Mouse (Mus musculus) ES-E14 (cell line): ENCODE results near the gene Mrpl33. TPM values are rescaled to one million over a fixed set of nuclear protein-coding genes. Genes with fewer than 3 reads are reported as not detected.

ENCODE experiments used
- DNase-seq: peaks from one replicate; pipeline ENCODE4 v3.0.0-alpha.2; 2013; ENCODE audit warnings: low read depth, low spot score
- H3K27ac ChIP-seq: 2 replicates; pipeline ENCODE4 v1.5.1; 2012; ENCODE audit warnings: low read depth, mild to moderate bottlenecking, low read length, moderate library complexity, mixed read lengths; ENCODE audit not compliant: poor library complexity, insufficient read depth, severe bottlenecking
- H3K36me3 ChIP-seq: 2 replicates; pipeline ENCODE4 v1.6.1; 2012; ENCODE audit warnings: mild to moderate bottlenecking, low read length, moderate library complexity, mixed read lengths; ENCODE audit not compliant: control insufficient read depth, poor library complexity, insufficient read depth, severe bottlenecking
- H3K4me1 ChIP-seq, 2 experiments: fragments of 150-350 bp in 1 of 2; sonication (generic) in 1 of 2; 2 replicates each; pipeline ENCODE4 v1.6.1; 2012; ENCODE audit warnings: low read length in 2 of 2, mild to moderate bottlenecking in 1 of 2, mixed read lengths in 1 of 2; ENCODE audit not compliant: control insufficient read depth in 2 of 2, insufficient read depth in 2 of 2, poor library complexity in 1 of 2
- H3K4me3 ChIP-seq, 2 experiments: fragments of 150-350 bp in 1 of 2; sonication (generic) in 1 of 2; 2 replicates each; pipeline ENCODE4 v1.5.1; 2012; ENCODE audit warnings: low read length in 2 of 2, low read depth in 1 of 2, mild to moderate bottlenecking in 1 of 2, mixed read lengths in 1 of 2; ENCODE audit not compliant: insufficient read depth in 1 of 2, poor library complexity in 1 of 2, severe bottlenecking in 1 of 2
- H3K9ac ChIP-seq: 2 replicates; pipeline ENCODE4 v1.6.1; 2012; ENCODE audit warnings: low read depth, mild to moderate bottlenecking, low read length, mixed read lengths; ENCODE audit not compliant: poor library complexity, insufficient read depth, severe bottlenecking
- H3K9me3 ChIP-seq: fragments of 150-350 bp; sonication (generic); 2 replicates; pipeline ENCODE4 v1.6.1; 2012; ENCODE audit warnings: low read depth, mild to moderate bottlenecking, low read length; ENCODE audit not compliant: control insufficient read depth, insufficient read depth
- CHD2 ChIP-seq: IDR thresholded peaks from 2 replicates; pipeline ENCODE4 v1.6.1; 2014; ENCODE audit warnings: mild to moderate bottlenecking, low read depth, low read length, inconsistent platforms
- HCFC1 ChIP-seq: IDR thresholded peaks from 2 replicates; pipeline ENCODE4 v1.6.1; 2012; ENCODE audit warnings: low read length, inconsistent platforms, borderline replicate concordance; ENCODE audit not compliant: insufficient read depth
- MAFK ChIP-seq: IDR thresholded peaks from 2 replicates; pipeline ENCODE4 v1.6.1; 2014; ENCODE audit warnings: mild to moderate bottlenecking, low read depth, low read length, inconsistent platforms; ENCODE audit not compliant: insufficient read depth
- ZC3H11A ChIP-seq: IDR thresholded peaks from 2 replicates; pipeline ENCODE4 v1.6.1; 2012; ENCODE audit warnings: low read depth, mild to moderate bottlenecking, inconsistent platforms, low read length, borderline replicate concordance
- ZNF384 ChIP-seq: IDR thresholded peaks from 2 replicates; pipeline ENCODE4 v1.6.1; 2012; ENCODE audit warnings: low read depth, low read length, inconsistent platforms
- in situ Hi-C, 2 experiments: fragments of 600-800 bp; cut with MboI; formaldehyde crosslinking; loops; one replicate each; pipeline ENCODE4 v1.15.1; 2025; ENCODE audit warnings: low sequenced_read_pairs in 2 of 2, inconsistent platforms in 1 of 2; ENCODE audit not compliant: unreplicated experiment in 2 of 2
- total RNA-seq: library from RNA; depleted of rRNA; stranded (reverse); fragments of 300-350 nt; gene quantifications from 2 replicates; pipeline ENCODE4 v1.2.3, GENCODE M21; 2012

Mrpl33 gene
- total RNA-seq, 1 experiment = 172 TPM

DNA sequence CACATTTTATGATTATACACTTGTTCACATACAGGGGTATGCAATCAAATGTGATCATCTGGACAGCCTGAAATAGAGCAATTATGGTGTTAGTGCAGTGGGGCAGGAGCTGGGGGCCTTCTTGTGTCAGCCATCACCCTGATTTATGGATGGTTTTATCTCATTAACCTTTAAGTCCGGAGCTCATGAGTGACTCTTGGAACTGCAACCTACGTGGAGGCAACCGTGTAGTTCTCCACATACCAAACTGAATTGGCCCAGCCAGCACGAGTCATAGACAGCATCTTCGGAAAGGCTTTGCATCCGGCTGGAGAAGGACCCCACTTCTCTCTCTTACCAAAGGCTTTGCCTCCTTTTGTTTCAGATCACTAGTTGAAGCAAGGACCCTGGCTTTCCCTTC is 7.0 kb downstream of the Mrpl33 start:
- no peaks in the 10 kb centered on the region for H3K36me3 ChIP-seq
- TF ChIP-seq CHD2 (no peak), ZC3H11A (no peak), HCFC1 (no peak), ZNF384 (no peak), MAFK (no peak)
- no peak for DNase-seq
- H3K4me1 ChIP-seq = peaks cover 5 to 11% of the 10 kb centered on the region in 2 experiments
- H3K9me3 ChIP-seq = no peaks in the 10 kb centered on the region
- in situ Hi-C loops = loop anchor here in 1 of 2 experiments (10.0 kb wide), 1 partner anchor 531 kb away; the partner anchor contains the start of gene Fosl2
- no peak overlapping the region for H3K27ac ChIP-seq
- H3K9ac ChIP-seq = no peak overlapping the region
- no peak overlapping the region for H3K4me3 ChIP-seq

GRCm38 (mm10) chr5:31606151-31606550 is 9.4 kb downstream of the Mrpl33 start:
- Histone ChIP-seq H3K36me3 (no peaks in the 10 kb centered on the region), H3K27ac (no peak overlapping the region)
- in situ Hi-C loops = loop anchor here in 1 of 2 experiments (10.0 kb wide), 1 partner anchor 529 kb away; the partner anchor contains the start of gene Fosl2

DNA sequence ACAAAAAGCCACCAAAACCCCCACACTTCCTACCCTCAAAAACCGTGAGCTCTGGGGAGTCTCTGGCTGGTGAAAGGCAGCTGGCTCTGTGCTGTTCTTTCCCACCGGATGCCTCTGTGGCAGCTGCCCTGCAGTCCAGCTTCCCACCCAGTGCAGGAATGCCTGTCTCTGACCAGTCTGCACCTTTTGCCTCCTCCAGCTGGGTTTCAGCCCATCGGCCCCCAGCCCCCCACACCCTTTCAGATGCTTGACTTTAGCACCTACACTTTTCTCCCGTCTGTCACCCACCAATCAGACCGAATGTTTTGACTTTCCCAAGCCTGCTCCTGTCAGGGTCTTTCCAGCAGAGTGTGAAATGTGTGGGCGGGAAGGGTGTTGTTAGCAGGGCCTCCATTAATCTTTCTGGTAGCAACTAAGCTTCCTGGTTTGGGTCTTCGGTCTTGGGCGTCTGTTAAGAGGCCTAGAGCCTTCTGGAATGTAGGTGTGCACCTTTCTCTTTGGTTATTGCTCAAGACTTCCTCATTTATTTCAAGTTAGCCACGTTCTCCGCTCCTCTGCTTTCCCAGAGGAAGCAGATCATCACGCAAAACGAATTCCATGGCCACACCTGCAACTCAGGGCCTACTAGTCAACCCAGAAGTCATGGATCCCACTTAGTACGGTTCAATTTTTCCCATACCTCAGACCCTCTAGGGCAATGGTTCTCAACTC is 13.8 kb downstream of the Mrpl33 start:
- H3K9ac ChIP-seq = peak overlapping the region; percentile 44; the same call in 1 of the 2 replicates
- in situ Hi-C loops = no loop called here
- TF ChIP-seq MAFK (no peak), CHD2 (no peak), ZNF384 (no peak), ZC3H11A (no peak), HCFC1 (no peak)
- peak overlapping the region; percentile 47; the same call in 1 of the 2 replicates for H3K27ac ChIP-seq
- peak overlapping the region; percentile 48 to 55 for H3K4me3 ChIP-seq
- H3K9me3 ChIP-seq = no peaks in the 10 kb centered on the region
- no peaks in the 10 kb centered on the region for H3K36me3 ChIP-seq
- peak; percentile 40 for DNase-seq
- H3K4me1 ChIP-seq = peaks cover 5 to 18% of the 10 kb centered on the region in 2 experiments; a peak in 3 of 4 replicates

More at GRCm38 (mm10) chr5:31606151-31606550, 9.4 kb downstream of the Mrpl33 start:
- H3K9me3 ChIP-seq = no peaks in the 10 kb centered on the region
- TF ChIP-seq CHD2 (no peak), ZC3H11A (no peak), HCFC1 (no peak), ZNF384 (no peak)
- H3K4me3 ChIP-seq = no peak overlapping the region
- no peak for DNase-seq
- H3K4me1 ChIP-seq = peaks cover 8 to 18% of the 10 kb centered on the region in 2 experiments
- H3K9ac ChIP-seq = no peak overlapping the region; the same call in 1 of the 2 replicates

- peaks cover 3% of the 10 kb centered on the region for H3K36me3 ChIP-seq
- no peak overlapping the region; a peak in 1 of 4 replicates for H3K4me3 ChIP-seq
- H3K9ac ChIP-seq = no peak overlapping the region
- TF ChIP-seq ZNF384 (no peak), CHD2 (no peak), HCFC1 (no peak), MAFK (no peak), ZC3H11A (no peak)
- H3K4me1 ChIP-seq = peaks cover 3 to 14% of the 10 kb centered on the region in 2 experiments; a peak in 3 of 4 replicates
- no peaks in the 10 kb centered on the region for H3K9me3 ChIP-seq
- no peak for DNase-seq
- in situ Hi-C loops = no loop called here
- no peak overlapping the region for H3K27ac ChIP-seq
Observed at GRCm38 (mm10) chr5:31611186-31611585, 14.5 kb downstream of the Mrpl33 start.
